Mouse (Mus musculus) megakaryocyte, embryonic 14.5 days (primary cell): Measurements from ENCODE around the gene Itih2. TPM values are rescaled to one million over a fixed set of nuclear protein-coding genes. Genes with fewer than 3 reads are reported as not detected.

Experiments used
- H3K27me3 ChIP-seq: replicated peaks from 2 replicates; pipeline ENCODE3; 2012; ENCODE audit warnings: inconsistent platforms
- H3K36me3 ChIP-seq: replicated peaks from 2 replicates; pipeline ENCODE3; 2012; ENCODE audit warnings: low read length, inconsistent platforms, mixed read lengths
- H3K4me1 ChIP-seq: 2 replicates; pipeline ENCODE4 v1.6.1; 2012; ENCODE audit warnings: inconsistent platforms
- H3K4me3 ChIP-seq: replicated peaks from 2 replicates; pipeline ENCODE3; 2012; ENCODE audit warnings: moderate library complexity, mild to moderate bottlenecking, inconsistent platforms
- H3K9me3 ChIP-seq: 2 replicates; pipeline ENCODE4 v1.6.1; 2012; ENCODE audit warnings: inconsistent platforms
- FLI1 ChIP-seq: IDR thresholded peaks from 2 replicates; pipeline ENCODE4 v1.6.1; 2012; ENCODE audit warnings: low read length, inconsistent platforms, mixed read lengths
- GATA1 ChIP-seq: IDR thresholded peaks from 3 replicates; pipeline ENCODE4 v1.6.1; 2012; ENCODE audit warnings: mixed read lengths, low read length, inconsistent platforms, borderline replicate concordance
- polyA plus RNA-seq: library from polyadenylated mRNA; stranded (reverse); fragments of >175 nt; gene quantifications from 2 replicates; pipeline ENCODE4 v1.2.3, GENCODE M21; 2012; ENCODE audit warnings: low replicate concordance; ENCODE audit not compliant: insufficient read depth

The Itih2 gene
- polyA plus RNA-seq, 1 experiment: not detected

DNA sequence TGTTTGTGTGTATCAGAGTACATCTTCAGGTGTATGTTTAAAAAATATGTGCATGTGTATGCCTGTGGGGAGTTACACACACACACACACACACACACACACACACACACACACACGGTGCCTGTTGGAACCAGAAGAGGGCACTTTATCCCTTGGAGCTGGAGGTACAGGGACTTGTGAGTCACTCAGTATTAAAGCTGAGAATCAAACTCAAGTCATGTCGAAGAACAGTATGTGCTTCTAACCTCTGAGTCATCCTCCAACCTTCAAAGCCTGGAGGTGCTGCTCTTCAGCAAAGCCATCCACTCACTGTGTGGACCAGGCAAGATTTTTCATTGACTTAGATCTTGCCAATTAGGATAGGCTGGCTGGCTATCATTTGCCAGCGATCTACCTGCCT is 9.4 kb downstream of the Itih2 start:
- peaks cover 3% of the 10 kb centered on the region for H3K27me3 ChIP-seq
- H3K4me3 ChIP-seq: no peak overlapping the region
- H3K9me3 ChIP-seq: no peaks in the 10 kb centered on the region
- H3K4me1 ChIP-seq: no peaks in the 10 kb centered on the region
- no peak for TF ChIP-seq GATA1
- no peak for TF ChIP-seq FLI1
- H3K36me3 ChIP-seq: no peaks in the 10 kb centered on the region

DNA sequence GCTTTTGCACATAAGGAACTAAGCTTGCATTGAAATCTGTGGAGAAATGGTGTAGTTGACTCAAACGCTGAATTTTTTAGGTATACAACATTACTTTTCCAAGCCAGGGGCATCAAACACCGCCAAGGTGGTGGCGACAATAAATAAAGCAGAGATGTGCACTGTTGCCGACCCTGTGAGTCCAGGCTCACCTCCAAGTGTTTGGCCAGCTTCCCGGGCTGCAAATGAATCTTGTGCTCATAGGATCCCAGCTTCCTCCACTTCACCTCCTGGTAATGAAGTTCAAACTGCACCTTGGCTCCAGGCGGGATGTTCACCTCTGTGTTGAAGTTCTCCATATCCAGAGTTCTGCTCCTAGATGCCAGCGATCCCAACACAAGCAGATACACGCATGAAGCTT is 11.9 kb downstream of the Itih2 start:
- no peaks in the 10 kb centered on the region for H3K4me1 ChIP-seq
- H3K27me3 ChIP-seq: peaks cover 3% of the 10 kb centered on the region
- no peaks in the 10 kb centered on the region for H3K36me3 ChIP-seq
- H3K4me3 ChIP-seq: no peak overlapping the region
- no peaks in the 10 kb centered on the region for H3K9me3 ChIP-seq
- TF ChIP-seq FLI1: no peak
- no peak for TF ChIP-seq GATA1

DNA sequence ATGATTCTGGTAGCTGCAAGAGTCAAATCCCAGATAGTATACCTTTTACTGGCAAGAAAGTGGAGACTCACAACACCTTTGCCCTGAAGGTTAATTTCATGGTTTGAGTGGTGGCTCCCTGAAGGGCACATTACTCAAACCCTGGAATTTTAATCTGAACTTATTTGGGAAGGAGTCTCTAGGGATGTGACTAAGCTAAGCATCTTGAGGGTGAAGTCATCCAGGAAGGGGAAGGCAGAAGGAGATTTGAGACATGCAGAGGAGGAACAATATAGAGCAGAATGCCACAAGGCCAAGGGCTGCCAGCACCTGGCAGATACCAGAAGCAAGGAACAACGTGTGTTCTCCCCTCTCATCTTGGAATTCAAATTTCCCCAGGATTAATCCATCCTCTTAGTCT is 12.4 kb downstream of the Itih2 start:
- TF ChIP-seq FLI1: no peak
- Histone ChIP-seq H3K4me3 (no peak overlapping the region), H3K9me3 (no peaks in the 10 kb centered on the region), H3K36me3 (no peaks in the 10 kb centered on the region), H3K27me3 (peaks cover 3% of the 10 kb centered on the region), H3K4me1 (no peaks in the 10 kb centered on the region)

DNA sequence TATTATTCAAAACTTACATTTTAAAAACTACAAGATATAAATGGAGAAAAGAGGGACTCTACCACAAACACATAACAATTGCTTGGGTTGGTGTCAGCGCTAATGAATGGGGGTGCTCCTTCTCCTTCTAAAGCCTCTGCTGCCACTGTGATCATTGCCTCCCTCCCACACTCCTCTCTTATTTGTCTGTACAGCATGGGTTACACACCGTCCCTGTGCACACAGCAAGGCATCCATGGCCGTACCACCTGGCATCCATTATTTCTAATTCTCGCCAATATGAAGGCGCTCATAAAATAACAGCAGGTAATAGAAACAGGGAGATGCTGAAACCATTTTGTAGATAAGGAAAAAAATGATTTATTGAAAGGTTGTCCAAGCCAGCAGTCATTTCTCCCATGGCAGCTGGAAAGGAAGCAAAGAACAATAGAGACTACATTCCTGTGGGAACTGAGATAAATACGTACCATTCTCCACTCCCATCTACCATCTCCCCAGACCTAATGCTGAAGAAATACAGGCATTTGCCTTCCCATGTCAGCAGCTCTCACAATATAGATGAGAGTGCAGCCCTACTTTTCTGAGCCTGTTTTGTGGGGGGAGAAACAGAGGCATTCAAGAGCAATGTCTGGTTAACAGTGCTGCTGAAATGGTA is 22.5 kb downstream of the Itih2 start:
- H3K9me3 ChIP-seq: no peaks in the 10 kb centered on the region
- H3K4me3 ChIP-seq: no peak overlapping the region
- peaks cover 1% of the 10 kb centered on the region for H3K27me3 ChIP-seq
- TF ChIP-seq GATA1: no peak
- no peaks in the 10 kb centered on the region for H3K4me1 ChIP-seq
- no peaks in the 10 kb centered on the region for H3K36me3 ChIP-seq

DNA sequence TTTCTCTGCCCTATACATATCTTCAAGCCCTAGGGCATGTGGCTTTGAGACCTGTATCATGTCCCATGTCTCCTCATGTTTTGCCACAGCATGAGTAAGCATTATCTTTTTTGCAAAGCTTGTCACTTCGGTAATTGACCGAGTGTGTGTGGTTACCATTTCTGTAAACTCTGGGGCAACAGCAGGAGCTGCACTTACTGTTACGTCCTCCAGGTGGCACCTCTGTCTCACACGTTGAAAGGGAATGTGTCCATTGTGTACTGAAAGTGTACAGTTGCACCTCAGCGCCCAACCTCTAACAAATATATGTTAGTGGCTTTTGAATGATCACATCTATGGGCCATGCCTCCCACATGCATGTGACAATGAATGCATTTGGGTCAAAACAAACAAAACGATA is 30.0 kb downstream of the Itih2 start:
- no peaks in the 10 kb centered on the region for H3K36me3 ChIP-seq
- no peak for TF ChIP-seq FLI1
- no peak for TF ChIP-seq GATA1

DNA sequence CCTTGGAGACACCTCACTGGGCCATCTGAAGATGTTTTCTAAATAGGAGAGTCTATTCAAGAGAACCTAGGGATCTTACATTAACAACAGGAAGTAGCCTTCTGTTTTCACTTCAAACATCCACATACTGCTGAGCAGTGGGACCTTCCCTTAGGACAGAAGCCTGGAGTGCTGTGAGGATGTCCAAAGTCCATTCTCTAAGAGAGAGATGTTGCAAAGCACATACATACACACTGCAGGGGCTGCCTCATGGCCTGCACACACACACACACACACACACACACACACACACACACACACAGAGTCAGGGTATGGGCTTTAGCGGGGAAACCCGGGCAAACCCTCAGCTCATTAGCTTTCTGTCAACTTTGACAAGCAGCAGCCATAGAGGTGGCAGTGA is 30.7 kb downstream of the Itih2 start:
- H3K4me1 ChIP-seq: peaks cover 25% of the 10 kb centered on the region
- TF ChIP-seq FLI1: no peak
- no peak for TF ChIP-seq GATA1

More for the DNA sequence above, 30.0 kb downstream of the Itih2 start:
- peaks cover 25% of the 10 kb centered on the region for H3K4me1 ChIP-seq
- H3K27me3 ChIP-seq: peaks cover 3% of the 10 kb centered on the region
- no peak overlapping the region for H3K4me3 ChIP-seq
- H3K9me3 ChIP-seq: no peaks in the 10 kb centered on the region

GRCm38 (mm10) chr2:10098598-10099215 is 32.5 kb downstream of the Itih2 start:
- Histone ChIP-seq H3K4me1 (peaks cover 25% of the 10 kb centered on the region), H3K36me3 (peaks cover 12% of the 10 kb centered on the region), H3K4me3 (peak overlapping the region; percentile 12), H3K27me3 (peaks cover 3% of the 10 kb centered on the region), H3K9me3 (no peaks in the 10 kb centered on the region)
- TF ChIP-seq GATA1: no peak
- no peak for TF ChIP-seq FLI1

More for the DNA sequence above, 30.7 kb downstream of the Itih2 start:
- Histone ChIP-seq H3K27me3 (peaks cover 3% of the 10 kb centered on the region), H3K36me3 (no peaks in the 10 kb centered on the region), H3K4me3 (no peak overlapping the region), H3K9me3 (no peaks in the 10 kb centered on the region)

DNA sequence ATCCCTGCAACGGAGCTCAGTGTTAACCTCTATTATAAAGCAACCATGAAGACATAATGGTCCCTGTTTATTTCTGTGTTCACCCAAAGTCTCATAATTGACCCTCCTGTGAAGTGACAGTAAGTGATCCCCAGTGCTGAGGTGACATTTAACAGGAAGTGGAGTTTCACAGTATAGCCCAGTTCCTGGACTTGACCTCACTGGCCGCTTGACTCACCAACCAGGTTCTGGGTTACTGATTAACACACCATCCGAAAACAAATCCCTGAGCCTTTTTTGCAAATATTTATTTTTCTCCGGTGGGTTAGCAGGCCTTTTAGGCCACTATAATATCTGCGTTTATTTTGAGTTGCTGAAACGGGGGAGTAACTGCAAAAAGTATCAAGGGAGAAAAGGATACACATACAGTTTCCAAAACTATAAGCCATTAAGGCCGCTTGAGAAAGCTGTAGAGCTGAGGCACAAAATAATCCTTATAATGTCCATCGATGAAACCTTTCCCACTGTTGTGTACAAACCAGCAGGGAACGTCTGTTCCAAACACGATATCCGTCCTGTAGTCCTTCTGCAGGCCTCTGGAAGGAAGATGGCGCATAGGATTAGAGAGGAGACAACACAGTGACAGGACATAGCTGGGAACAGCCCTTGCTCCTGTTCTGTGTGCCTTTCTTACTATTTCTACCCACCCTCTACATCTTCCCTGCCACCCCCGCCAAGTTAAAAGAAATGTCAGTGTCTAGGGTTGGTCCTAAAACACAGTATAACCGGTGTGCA is 36.7 kb downstream of the Itih2 start:
- Histone ChIP-seq H3K4me1 (peaks cover 10% of the 10 kb centered on the region), H3K9me3 (no peaks in the 10 kb centered on the region), H3K27me3 (no peaks in the 10 kb centered on the region), H3K36me3 (peaks cover 51% of the 10 kb centered on the region), H3K4me3 (no peak overlapping the region)
- no peak for TF ChIP-seq FLI1
- no peak for TF ChIP-seq GATA1

GRCm38 (mm10) chr2:10087256-10087850 is 43.8 kb downstream of the Itih2 start:
- H3K36me3 ChIP-seq: peaks cover 90% of the 10 kb centered on the region
- H3K27me3 ChIP-seq: no peaks in the 10 kb centered on the region
- H3K4me1 ChIP-seq: peaks cover 54% of the 10 kb centered on the region
- no peaks in the 10 kb centered on the region for H3K9me3 ChIP-seq
- no peak for TF ChIP-seq GATA1
- H3K4me3 ChIP-seq: peak overlapping the region; percentile 38

DNA sequence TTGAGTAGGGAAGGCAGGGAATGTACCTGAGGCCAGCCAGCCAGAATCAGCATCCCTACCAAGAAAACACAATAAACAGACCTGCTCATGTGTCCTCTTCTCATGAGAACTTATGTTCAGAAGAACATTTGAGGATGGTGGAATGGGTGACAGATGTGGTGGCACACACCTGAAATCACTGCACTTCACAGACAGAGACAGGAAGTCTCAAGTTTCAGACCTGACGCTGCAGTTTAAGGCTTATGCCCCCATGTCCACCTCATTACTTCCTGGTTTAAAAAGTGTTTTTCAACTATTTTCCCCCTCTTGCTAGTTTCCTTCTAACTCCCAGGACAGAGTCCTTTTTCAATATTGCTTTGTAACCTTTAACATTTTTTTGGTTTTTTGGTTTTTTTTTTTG is 48.5 kb downstream of the Itih2 start:
- Histone ChIP-seq H3K9me3 (no peaks in the 10 kb centered on the region), H3K4me1 (peaks cover 69% of the 10 kb centered on the region), H3K36me3 (peaks cover 53% of the 10 kb centered on the region), H3K4me3 (no peak overlapping the region), H3K27me3 (no peaks in the 10 kb centered on the region)
- TF ChIP-seq GATA1 (no peak), FLI1 (no peak)
